Mouse (Mus musculus) ES-Bruce4 (cell line): ENCODE data around the gene Naga.

Experiments
- CTCF ChIP-seq: IDR thresholded peaks from one replicate; pipeline ENCODE4 v1.8.1; 2011; ENCODE audit warnings: low read depth, low read length
- EP300 ChIP-seq: IDR thresholded peaks from 2 replicates; pipeline ENCODE4 v1.6.1; 2011; ENCODE audit warnings: low read depth, low read length; ENCODE audit not compliant: insufficient read depth
- POLR2A ChIP-seq: IDR thresholded peaks from one replicate; pipeline ENCODE4 v1.8.1; 2011; ENCODE audit warnings: low read length; ENCODE audit not compliant: insufficient read depth

GRCm38 (mm10) chr15:82351480-82351879, 12.8 kb upstream of the Naga start:
- TF ChIP-seq CTCF (no peak), EP300 (no peak), POLR2A (no peak)
